Mouse (Mus musculus) stomach, postnatal 0 days (tissue): Measurements from ENCODE around the gene Gcg. TPM values are rescaled to one million over a fixed set of nuclear protein-coding genes. Genes with fewer than 3 reads are reported as not detected.

Experiments
- ATAC-seq: fragments of 200-750 bp; cut with Nextera tagmentation; 2 replicates; pipeline ENCODE4 v1.8.0; 2017; ENCODE audit not compliant: low FRiP score, low TSS enrichment
- DNase-seq: peaks from one replicate; pipeline ENCODE4 v3.0.0-alpha.2; 2016; ENCODE audit warnings: low spot score
- H3K27ac ChIP-seq: fragments of 300-500 bp; sonication (generic); replicated peaks from 2 replicates; pipeline ENCODE4 v1.5.1; 2014; ENCODE audit warnings: mild to moderate bottlenecking, control low read depth
- H3K27me3 ChIP-seq: fragments of 300-500 bp; sonication (generic); 2 replicates; pipeline ENCODE4 v1.6.1; 2014; ENCODE audit warnings: low read length; ENCODE audit not compliant: control insufficient read depth, insufficient read depth
- H3K36me3 ChIP-seq: fragments of 300-500 bp; sonication (generic); 2 replicates; pipeline ENCODE4 v1.6.1; 2014; ENCODE audit warnings: low read length, mixed read lengths; ENCODE audit not compliant: control insufficient read depth, insufficient read depth
- H3K4me1 ChIP-seq: fragments of 300-500 bp; sonication (generic); replicated peaks from 2 replicates; pipeline ENCODE4 v1.6.1; 2014; ENCODE audit warnings: antibody characterized with exemption; ENCODE audit not compliant: control insufficient read depth, insufficient read depth
- H3K4me2 ChIP-seq: fragments of 300-500 bp; sonication (generic); replicated peaks from 2 replicates; pipeline ENCODE4 v1.6.1; 2014; ENCODE audit warnings: low read depth, mild to moderate bottlenecking, control low read depth, moderate library complexity
- H3K4me3 ChIP-seq: fragments of 300-500 bp; sonication (generic); 2 replicates; pipeline ENCODE4 v1.5.1; 2014; ENCODE audit warnings: low read depth, low read length, control low read depth
- H3K9ac ChIP-seq: fragments of 300-500 bp; sonication (generic); 2 replicates; pipeline ENCODE4 v1.6.1; 2014; ENCODE audit warnings: mild to moderate bottlenecking, low read length, control low read depth, mixed read lengths
- H3K9me3 ChIP-seq: fragments of 300-500 bp; sonication (generic); 2 replicates; pipeline ENCODE4 v1.6.1; 2016; ENCODE audit warnings: low read length; ENCODE audit not compliant: control insufficient read depth
- CTCF ChIP-seq: IDR thresholded peaks from 2 replicates; pipeline ENCODE4 v1.5.1; 2016; ENCODE audit warnings: antibody characterized with exemption, low read depth, mild to moderate bottlenecking, moderate library complexity
- EP300 ChIP-seq: optimal IDR thresholded peaks from 2 replicates; pipeline ENCODE3; 2016; ENCODE audit warnings: antibody characterized with exemption
- WGBS: fragments of 180-500 bp; shearing (Covaris S2); extraction: QIAGEN DNeasy Blood & Tissue Kit; methylation state at CpG from one replicate; pipeline ENCODE4 v1.1.7; 2014; 5-methylcytosine and 5-hydroxymethylcytosine counted together
- polyA plus RNA-seq: library from polyadenylated mRNA; unstranded; fragments of >200 nt; fragmentation: Nextera tagmentation; extraction: Ambion mirVana; gene quantifications from 2 replicates; pipeline ENCODE4 v1.2.1, GENCODE M21; 2015

Gene Gcg
- 11.8 and 12.5 TPM in 2 replicates for polyA plus RNA-seq

- Histone ChIP-seq H3K4me2 (no peak within 1 kb of the TSS), H3K27ac (no peak within 1 kb of the TSS), H3K27me3 (no peaks in the 10 kb centered on the region), H3K4me3 (no peak within 1 kb of the TSS), H3K9me3 (no peaks in the 10 kb centered on the region), H3K4me1 (no peaks in the 10 kb centered on the region), H3K9ac (no peak within 1 kb of the TSS), H3K36me3 (no peaks in the 10 kb centered on the region)
- ATAC-seq (no peak), DNase-seq (no peak)
- WGBS: 75% methylated on average over 9 of the region's 9 CpGs
- no peak for TF ChIP-seq CTCF
- TF ChIP-seq EP300: no peak
Measured at GRCm38 (mm10) chr2:62483550-62483949, at the start of gene Gcg. TSS of gene Gcg (minus strand) at chr2:62483650.

- Histone ChIP-seq H3K4me3 (no peak overlapping the region), H3K9ac (no peak overlapping the region), H3K9me3 (no peaks in the 10 kb centered on the region), H3K27ac (no peak overlapping the region), H3K4me1 (no peaks in the 10 kb centered on the region), H3K36me3 (no peaks in the 10 kb centered on the region), H3K27me3 (no peaks in the 10 kb centered on the region), H3K4me2 (no peak overlapping the region)
- DNase-seq (no peak), ATAC-seq (no peak)
- 30% methylated on average over 1 of the region's 1 CpGs for WGBS
- TF ChIP-seq CTCF (no peak), EP300 (no peak)
Measured at GRCm38 (mm10) chr2:62531065-62531464, 47.6 kb upstream of the Gcg start.

- DNase-seq (no peak), ATAC-seq (no peak)
- H3K27me3 ChIP-seq: no peaks in the 10 kb centered on the region
- no peak overlapping the region for H3K4me2 ChIP-seq
- no peaks in the 10 kb centered on the region for H3K9me3 ChIP-seq
- no peak for TF ChIP-seq CTCF
- TF ChIP-seq EP300: no peak
- H3K4me3 ChIP-seq: no peak overlapping the region
- no peaks in the 10 kb centered on the region for H3K4me1 ChIP-seq
- H3K9ac ChIP-seq: no peak overlapping the region
- WGBS: 93% methylated on average over 9 of the region's 9 CpGs
- no peak overlapping the region for H3K27ac ChIP-seq
- H3K36me3 ChIP-seq: no peaks in the 10 kb centered on the region
Measured at GRCm38 (mm10) chr2:62526399-62526798, 42.9 kb upstream of the Gcg start.

- H3K27ac ChIP-seq: no peak overlapping the region
- H3K9ac ChIP-seq: no peak overlapping the region
- no peaks in the 10 kb centered on the region for H3K36me3 ChIP-seq
- H3K27me3 ChIP-seq: no peaks in the 10 kb centered on the region
- no peak for TF ChIP-seq CTCF
- TF ChIP-seq EP300: no peak
- no peak overlapping the region for H3K4me3 ChIP-seq
- no peak overlapping the region for H3K4me2 ChIP-seq
- WGBS: 83% methylated on average over 2 of the region's 2 CpGs
- ATAC-seq: no peak
- H3K4me1 ChIP-seq: no peaks in the 10 kb centered on the region
- H3K9me3 ChIP-seq: no peaks in the 10 kb centered on the region
- no peak for DNase-seq
Measured at GRCm38 (mm10) chr2:62517790-62518189, 34.3 kb upstream of the Gcg start.

GRCm38 (mm10) chr2:62514477-62514876, 31.0 kb upstream of the Gcg start:
- TF ChIP-seq EP300 (no peak), CTCF (no peak)
- WGBS: 86% methylated on average over 6 of the region's 6 CpGs

DNA sequence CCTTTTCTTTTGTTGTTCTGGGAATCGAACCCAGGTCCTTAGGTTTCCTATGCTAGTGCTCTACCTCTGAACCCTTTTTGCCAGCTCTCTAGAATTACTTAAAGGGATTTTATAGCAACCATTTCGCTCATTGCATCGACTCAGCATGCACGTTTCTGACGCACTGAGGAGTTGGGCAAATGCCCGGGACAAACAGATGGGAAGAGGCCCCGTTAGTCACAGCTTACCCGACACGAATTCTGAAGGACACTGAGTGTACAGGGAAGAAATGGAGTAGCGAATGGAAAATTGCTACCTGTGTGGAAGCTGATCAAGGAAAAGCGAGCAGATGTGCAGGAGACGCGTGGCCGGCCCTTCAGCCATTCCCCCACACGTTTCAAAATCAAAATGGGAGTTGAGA, 30.0 kb upstream of the Gcg start:
- Histone ChIP-seq H3K4me3 (no peak overlapping the region), H3K36me3 (no peaks in the 10 kb centered on the region), H3K9ac (no peak overlapping the region), H3K27ac (no peak overlapping the region), H3K9me3 (no peaks in the 10 kb centered on the region), H3K4me1 (no peaks in the 10 kb centered on the region), H3K4me2 (no peak overlapping the region), H3K27me3 (no peaks in the 10 kb centered on the region)
- no peak for DNase-seq
- no peak for ATAC-seq
- TF ChIP-seq CTCF: no peak
- no peak for TF ChIP-seq EP300
- WGBS: 89% methylated on average over 15 of the region's 15 CpGs

More at GRCm38 (mm10) chr2:62514477-62514876, 31.0 kb upstream of the Gcg start:
- H3K4me1 ChIP-seq: no peaks in the 10 kb centered on the region
- H3K9me3 ChIP-seq: no peaks in the 10 kb centered on the region
- ATAC-seq (no peak), DNase-seq (no peak)
- H3K36me3 ChIP-seq: no peaks in the 10 kb centered on the region
- no peak overlapping the region for H3K4me2 ChIP-seq
- H3K9ac ChIP-seq: no peak overlapping the region
- no peaks in the 10 kb centered on the region for H3K27me3 ChIP-seq
- H3K4me3 ChIP-seq: no peak overlapping the region
- no peak overlapping the region for H3K27ac ChIP-seq

- no peak for ATAC-seq
- Histone ChIP-seq H3K9ac (no peak overlapping the region), H3K4me3 (no peak overlapping the region), H3K4me2 (no peak overlapping the region), H3K9me3 (no peaks in the 10 kb centered on the region), H3K4me1 (no peaks in the 10 kb centered on the region), H3K27ac (no peak overlapping the region), H3K36me3 (no peaks in the 10 kb centered on the region), H3K27me3 (no peaks in the 10 kb centered on the region)
- WGBS: 53% methylated on average over 5 of the region's 5 CpGs
- TF ChIP-seq CTCF: no peak
- TF ChIP-seq EP300: no peak
- DNase-seq: no peak
Measured at GRCm38 (mm10) chr2:62507130-62507529, 23.7 kb upstream of the Gcg start.
